Mouse (Mus musculus) ES-CJ7 (cell line): ENCODE results near the gene Dlk2.

Source experiments
- DNase-seq: peaks from one replicate; pipeline ENCODE4 v3.0.0; 2011; ENCODE audit warnings: low read depth, low spot score

Gene Dlk2

DNA sequence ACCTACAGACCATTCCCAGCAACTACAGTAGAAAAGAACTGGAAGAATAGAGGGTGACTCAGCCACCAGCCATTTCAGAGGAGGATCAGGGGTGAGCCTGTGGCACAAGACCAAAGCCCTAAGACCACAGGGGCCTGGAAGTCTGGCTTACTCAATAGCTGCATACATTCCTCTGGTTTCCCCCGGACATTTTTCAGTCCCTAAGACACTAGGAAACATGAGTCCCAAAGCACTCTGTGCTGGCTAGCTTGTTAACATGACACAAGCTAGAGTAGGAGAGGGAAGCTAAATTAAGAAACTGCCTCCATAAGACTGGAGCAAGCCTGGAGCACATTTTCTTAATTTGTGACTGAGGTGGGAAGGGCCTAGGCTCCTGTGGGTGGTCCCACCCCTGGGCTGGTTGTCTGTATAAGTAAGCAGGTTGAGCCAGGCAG lies 23.4 kb upstream of the Dlk2 start:
- no peak for DNase-seq

DNA sequence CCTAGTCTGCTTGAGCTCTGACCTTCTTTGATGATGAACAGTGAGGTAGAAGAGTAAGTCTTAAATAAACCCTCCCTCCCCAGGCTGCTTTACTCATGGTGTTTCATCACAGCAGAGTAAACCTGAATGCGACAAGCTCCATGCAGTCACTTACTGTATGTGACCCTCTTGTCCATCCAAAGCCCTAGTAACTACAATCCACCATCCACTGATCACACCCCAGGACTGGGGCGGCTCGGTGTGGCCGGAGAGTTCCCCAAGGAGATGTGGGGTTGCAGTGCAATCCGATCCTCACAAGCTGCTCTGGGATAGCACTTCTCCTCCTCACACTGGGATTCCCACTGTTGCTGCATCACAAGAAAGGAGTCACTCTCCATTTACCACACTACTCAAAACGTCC lies 22.8 kb upstream of the Dlk2 start:
- no peak for DNase-seq

DNA sequence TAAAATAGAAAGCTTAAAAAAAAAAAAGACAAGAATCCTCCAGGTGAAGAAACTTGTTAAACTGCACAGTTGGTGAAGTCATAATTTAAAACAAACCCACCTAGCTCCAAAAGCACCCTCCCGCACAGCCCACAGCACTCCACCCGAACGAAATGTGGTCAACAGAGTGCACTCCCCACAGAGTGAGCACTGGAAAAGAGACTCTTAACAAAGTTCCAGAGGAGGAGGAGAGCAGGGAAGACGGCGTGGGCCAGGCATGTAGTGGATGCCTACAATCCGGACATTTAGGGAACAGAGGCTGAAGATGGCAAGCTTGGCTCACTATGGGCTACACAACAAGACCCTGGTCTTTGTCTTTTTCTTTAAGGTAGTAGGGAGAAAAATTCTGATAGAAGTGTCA lies 22.2 kb upstream of the Dlk2 start:
- DNase-seq = no peak

- DNase-seq = no peak
Measured at GRCm38 (mm10) chr17:46275506-46275905, 21.7 kb upstream of the Dlk2 start.

DNA sequence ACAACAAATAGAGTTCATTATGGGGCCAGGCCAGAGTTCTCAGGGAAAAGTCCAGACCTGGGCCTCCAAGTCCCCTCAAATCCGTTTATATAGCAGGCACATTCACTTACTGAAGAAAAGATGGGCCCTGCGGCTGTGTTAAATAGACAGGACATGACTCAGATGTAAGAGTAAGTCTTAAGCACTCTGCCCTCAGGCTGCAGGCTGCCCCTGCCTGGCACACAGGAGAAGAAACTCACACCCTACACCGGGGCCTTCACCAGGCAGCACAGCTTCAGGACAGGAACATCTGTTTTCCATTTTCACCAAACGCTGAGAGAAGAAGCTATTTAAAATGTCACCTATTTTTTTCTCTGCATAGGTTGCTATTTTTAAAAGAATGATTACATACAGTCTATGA lies 19.6 kb upstream of the Dlk2 start:
- no peak for DNase-seq

- DNase-seq = no peak
Measured at GRCm38 (mm10) chr17:46278011-46278765, 19.0 kb upstream of the Dlk2 start.

DNA sequence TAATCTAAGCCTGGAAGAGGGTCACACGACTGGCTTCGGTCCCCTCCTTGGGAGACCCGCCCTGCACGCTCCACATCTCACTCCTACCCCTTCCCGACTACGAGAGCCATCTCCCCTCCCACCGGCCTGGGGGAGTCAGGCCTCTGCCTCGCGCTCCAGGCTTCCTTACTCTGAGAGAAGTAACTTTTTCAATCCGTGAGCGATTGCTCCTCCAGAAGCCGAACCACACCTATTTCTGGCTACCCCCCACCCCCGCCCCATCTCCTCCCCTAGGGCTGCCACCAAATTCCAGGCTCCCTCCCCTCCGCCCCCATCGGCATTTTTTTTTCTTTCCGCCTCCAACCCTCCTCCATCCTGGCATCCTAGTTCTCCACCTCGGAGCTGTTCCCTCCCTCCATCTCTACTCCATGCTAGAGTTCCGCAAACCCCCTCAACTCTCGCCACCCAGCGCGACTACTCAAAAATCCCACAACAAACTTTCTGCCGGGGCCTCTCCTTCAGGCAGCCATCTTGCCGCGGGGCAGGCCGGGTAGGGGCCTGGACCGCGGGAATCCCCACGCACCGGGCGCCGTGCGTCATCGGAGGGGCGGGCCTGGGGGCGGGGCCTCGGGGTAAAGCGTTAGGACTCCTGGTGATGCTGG lies 14.6 kb upstream of the Dlk2 start, which contains the start of gene Tjap1:
Tjap1 (minus strand) TSS at position 544 of the 641 bp plus-strand sequence.
- peak; percentile 90 for DNase-seq

DNA sequence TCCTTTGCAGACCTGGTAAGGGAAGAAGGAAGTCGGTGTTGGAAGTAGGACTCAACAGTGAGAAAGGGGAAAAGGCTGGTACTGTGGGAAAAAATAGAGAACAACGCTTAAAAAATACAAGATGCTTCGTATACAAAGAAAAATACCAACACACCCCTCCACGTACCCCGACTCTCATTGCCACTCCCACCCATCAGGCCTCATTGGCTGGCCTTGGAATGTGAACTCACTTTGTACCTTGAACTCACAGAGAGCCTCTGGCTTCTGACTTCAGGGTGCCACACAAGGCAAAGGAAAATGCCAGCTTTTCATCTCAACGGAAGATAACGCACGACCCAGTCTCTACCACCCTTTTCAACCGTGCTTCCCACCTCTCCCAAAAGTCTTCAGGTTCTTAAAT lies 14.1 kb upstream of the Dlk2 start:
- DNase-seq = no peak

DNA sequence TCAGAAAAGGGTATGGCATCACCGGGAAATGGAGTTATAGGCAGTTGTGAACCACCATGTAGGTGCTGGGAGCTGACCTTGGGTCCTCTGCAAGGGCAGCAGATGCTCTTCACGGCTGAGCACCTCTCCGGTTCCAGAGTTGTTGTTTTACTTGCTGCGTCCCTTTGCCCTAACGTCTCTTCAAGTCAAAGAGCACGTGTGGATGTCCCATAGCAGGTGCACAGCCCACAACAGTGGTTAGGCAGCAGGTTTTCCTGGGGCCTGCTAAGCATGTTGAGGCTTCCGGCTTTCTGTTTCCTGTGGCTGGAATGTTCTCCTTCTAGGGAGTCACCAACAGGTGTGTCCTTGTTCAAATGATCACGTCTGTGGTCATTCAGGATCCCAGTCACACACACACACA lies 13.3 kb upstream of the Dlk2 start:
- no peak for DNase-seq

DNA sequence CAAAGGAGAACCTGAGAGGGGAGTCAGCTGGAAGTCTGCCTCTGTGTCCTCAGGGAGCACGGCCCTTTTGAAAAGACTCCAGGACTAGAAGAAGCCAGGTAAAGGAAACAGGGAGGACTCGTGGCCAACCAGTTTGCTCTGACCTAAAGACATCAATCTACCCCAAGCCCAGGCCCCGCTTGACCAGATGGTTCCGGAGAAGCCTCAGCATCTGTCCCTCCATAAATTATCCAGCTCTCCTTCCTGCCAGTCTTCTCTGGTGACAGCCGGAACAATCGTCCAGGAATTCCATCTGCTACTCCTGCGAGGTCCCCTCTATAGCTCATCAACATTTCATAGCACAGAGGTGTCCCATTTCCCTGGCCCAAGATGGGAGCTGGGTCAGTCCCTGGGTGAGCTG lies 12.6 kb upstream of the Dlk2 start:
- no peak for DNase-seq

- no peak for DNase-seq
Measured at GRCm38 (mm10) chr17:46285407-46285806, 11.8 kb upstream of the Dlk2 start.

- peak; percentile 66 for DNase-seq
Measured at GRCm38 (mm10) chr17:46287678-46288095, 9.5 kb upstream of the Dlk2 start.

DNA sequence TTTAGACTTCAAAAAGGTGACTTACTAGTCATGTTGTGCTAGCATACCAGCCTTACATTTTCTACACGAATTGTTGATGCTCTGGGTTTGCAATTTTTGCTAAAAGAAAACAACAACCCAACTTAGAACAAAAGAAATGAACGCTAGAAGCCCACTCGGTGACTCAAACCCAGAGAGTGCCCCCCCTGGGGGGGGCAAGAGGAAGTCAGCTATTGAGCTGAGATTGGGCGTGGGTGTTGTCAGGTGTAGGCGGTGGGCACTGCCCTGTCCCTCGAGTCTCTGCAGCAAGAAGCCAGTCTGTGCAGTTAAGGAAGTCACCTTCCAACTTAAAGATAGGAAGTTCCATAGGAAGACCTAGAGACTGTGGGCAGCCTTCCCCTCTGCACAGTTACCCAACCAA lies 620 bp upstream of the Dlk2 start:
- DNase-seq = no peak

DNA sequence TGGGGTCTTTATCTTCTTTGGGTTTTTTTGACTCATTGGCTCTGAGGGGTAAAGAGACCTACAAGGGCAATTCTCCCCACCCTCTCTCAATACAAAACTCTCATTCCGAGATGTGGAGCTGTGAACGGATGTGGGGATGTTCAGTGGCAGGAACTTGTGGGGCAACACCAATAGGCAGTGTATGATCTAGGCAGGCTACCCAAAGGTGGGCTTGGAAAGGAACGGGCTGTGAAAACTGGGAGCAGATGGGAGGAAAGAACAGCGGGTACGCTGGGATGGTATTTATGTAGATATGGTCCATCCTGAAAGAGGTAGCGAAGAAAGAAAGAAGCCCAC lies 225 bp upstream of the Dlk2 start:
- no peak for DNase-seq

DNA sequence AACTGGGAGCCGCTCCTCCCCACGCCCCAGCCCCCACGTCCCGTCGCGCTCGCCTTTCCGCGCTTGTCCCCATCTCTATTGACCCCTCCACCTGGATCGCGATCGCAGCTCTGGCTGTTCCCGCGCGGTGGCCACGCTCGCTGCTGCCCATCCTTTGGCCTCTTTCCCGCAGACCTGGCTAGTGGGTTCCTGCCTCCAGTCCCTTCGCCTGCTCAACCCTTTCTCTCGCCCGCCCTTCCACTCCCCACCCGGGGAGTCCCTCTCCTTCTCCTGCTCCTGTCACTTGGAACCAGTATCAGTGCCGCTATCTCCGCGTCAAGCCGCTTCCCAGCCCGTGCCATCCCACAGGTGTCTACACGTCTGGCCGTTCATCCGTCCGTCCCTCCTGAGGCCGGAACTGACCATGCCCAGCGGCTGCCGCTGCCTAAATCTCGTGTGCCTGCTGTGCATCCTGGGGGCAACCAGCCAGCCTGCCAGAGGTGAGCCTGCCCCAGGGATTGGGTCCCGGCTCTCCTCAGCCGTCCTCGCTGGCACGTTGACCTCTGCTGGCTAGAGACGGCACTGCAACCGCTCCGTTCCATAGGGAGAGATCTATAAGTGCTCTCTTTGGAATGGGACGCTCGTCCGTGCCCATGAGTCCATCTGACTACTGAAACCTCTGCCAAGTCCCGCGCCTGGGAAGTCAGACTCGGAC lies 1.1 kb downstream of the Dlk2 start:
- DNase-seq = peak; percentile 88

DNA sequence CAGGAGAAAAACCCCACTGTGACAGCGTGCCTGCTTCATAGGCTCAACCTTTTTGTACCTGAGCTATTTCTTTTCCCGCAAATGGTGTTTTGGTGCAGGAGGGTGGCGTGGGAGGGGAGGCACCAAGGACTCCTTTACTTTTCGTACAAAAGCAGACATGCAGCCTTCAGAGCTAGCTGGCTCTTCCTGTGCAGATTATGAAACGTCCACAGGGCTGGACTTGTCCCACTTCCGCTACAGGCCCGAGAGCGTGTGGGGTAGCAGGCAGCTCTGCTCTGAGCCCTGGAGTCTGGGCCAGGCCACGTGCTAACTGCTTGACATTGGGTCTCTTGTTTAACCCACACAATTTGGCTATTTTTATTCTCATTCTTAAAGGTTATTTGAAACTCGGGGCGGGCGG lies 4.7 kb downstream of the Dlk2 start:
- DNase-seq = no peak

DNA sequence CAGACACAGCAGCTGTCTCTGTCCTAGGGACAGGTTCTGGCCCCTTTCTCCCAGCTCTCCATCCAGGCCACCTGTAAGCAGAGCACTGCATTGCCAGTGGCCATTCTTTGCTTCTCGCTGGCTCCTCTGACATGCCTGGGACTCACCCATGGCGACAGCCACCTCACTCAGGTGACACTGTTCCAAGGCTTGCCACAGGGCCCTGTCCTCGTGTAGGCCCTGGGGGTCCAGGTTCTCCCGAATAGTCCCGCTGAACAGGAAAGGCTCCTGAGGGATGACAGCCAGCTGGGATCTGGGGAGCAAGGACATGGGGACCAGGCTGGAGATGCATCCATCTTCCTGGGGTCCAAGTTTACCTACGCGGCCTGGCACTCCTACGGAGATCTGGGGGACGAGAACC lies 7.0 kb downstream of the Dlk2 start:
- DNase-seq = no peak

DNA sequence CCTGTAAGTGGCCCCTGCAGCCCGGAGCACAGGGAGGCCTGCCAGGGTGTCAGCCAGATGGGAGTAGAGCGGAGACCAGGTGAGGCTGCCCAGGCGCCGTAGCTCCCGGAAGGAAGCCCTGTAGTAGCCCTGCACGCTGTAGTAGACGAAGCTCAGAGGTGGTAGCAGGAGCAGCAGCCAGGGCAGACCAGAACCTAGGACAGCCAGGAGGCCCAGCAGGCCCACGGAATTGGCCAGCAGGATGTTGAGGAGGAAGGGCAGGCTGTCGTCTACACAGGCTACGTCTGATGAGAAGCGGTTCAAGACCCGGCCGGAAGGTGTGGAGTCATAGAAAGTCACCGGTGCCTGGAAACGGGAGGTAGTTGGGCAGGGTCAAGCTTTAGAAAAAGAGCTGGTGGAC lies 9.7 kb downstream of the Dlk2 start:
- DNase-seq = no peak

DNA sequence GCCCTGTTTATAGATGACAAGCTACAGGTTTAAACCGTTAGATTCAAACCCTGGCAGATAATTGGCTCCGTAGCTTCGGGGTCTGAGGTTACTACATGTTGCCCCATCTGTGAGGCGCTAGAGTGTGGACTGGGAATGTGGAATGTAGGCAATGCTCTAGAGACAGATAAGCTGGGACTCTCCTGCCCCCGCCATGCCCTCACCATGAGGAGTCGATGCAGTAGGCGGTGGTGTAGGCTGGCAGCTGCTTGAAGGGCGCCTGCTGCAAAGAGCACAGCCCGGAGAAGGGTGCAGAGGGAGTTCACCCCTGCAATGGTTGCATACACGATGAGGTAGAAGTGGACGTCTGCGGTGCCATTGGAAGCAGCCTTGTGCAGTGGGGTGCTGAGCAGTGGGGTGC lies 12.6 kb downstream of the Dlk2 start:
- DNase-seq = no peak

- DNase-seq = no peak
Measured at GRCm38 (mm10) chr17:46310515-46310914, 13.3 kb downstream of the Dlk2 start.

DNA sequence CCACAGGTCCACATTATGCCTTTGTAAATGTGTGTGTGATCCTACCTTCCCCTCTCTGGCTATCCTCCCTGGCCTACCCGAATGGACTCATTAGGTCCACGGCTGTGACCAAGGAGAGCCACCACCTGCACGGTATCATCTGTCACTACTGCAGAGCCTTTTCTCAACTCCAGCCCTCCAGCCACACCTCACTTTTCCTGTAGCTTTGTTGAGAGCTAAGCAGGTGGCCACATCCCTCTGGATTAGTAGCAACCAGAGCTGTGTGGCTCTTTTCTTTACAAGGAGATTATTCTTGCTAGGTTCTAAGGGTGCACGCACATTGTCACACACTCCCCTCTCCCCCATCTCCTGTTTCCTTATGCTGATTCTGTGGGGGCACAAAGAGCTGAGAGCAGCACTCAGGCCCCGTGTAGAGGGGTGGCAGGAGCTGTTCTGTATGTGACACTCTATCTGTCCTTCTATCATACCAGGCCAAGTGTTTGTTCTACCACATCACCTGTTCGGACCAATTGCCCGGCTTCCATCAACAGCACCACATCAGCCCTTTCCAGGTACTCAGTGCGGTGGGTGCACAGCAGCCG lies 16.0 kb downstream of the Dlk2 start:
- no peak for DNase-seq

- no peak for DNase-seq
Measured at GRCm38 (mm10) chr17:46315813-46316212, 18.6 kb downstream of the Dlk2 start.

DNA sequence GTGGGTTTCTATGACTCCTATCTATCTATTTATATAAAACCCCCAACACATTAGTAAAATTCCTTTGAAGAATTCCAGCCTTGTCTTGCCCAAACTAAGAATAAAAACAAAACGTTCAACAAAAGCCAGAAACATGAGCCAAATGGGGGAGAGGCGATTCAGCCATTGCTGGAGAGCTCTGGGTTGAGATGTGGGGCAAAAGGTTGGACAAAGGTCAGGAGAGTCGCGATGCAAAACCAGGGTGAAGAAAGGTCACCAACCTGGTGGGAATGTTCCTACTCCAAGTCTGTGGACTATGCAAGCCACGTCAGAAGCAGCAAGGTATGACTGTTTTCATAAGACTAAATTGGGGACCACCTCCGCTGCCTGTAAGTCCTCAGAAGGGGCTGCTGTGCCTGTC lies 23.3 kb downstream of the Dlk2 start:
- no peak for DNase-seq
